13 mouse cellular contexts compared by ENCODE assay signal in the genomic region with DNA sequence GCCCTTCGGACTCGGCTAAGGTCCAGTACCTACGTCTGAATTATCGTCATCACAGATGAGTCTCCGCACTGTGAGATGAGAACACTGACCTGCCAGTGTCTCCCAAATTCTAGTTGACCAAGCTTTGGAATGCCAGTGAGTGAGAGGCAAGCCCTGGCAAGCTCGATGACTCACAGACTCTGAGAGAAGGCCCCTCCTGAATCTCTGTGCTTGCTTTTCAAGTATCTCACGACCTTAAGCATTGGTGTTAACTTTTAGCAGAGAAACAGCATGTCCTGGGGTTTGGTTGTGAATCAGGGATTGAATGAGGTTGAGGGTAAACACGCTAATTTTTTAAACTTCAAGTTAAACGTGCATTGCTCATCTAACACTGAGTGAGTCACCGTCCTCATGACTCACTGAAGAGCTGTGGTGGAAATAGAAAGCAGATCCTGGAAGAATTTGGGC. TPM values are rescaled to one million over a fixed set of nuclear protein-coding genes. Genes with fewer than 3 reads are reported as not detected.
DNase-seq lines count a peak whose midpoint lies in the region; ATAC-seq and TF ChIP-seq lines count a peak whose summit lies in the region.
"Had no signal": no experiment of that assay in that cellular context is flagged by ENCODE, and none has a peak within 500 bp of the region (broad histone marks: within the 10 kb centered on the region; RNA-seq: fewer than 3 reads in every experiment).

No protein-coding gene starts in this region.

- DNase-seq in right cerebral cortex, adult 18-20 months, result peak; percentile 52
- DNase-seq in right cerebral cortex, postnatal 10 days (ENCODE audit: low spot score in 2 of 2), result no peak
- DNase-seq in Patski (ENCODE audit: low read depth, low spot score), result peak; percentile 72
- peak; percentile 88 for DNase-seq in brain, adult 2 months (ENCODE audit: low read depth, low spot score)
- DNase-seq in stomach, postnatal 0 days (ENCODE audit: low spot score), result no peak
- no peak for DNase-seq in layer of hippocampus, adult 9-10 months (ENCODE audit: low spot score)
- DNase-seq in liver, postnatal 0 days, result no peak
- DNase-seq: cerebellum, adult 9-11 months; heart, postnatal 10 days had no signal

- in situ Hi-C loops in Patski (cut with MboI; ENCODE audit: low pct_unique_long_range_greater_than_20kb), result no loop called here

- H3K27me3 ChIP-seq in Patski, result no peaks in the 10 kb centered on the region
- no peaks in the 10 kb centered on the region for H3K27me3 ChIP-seq in stomach, postnatal 0 days (ENCODE audit: control insufficient read depth, insufficient read depth, low read length)
- peaks cover 6% of the 10 kb centered on the region; the same call in 1 of the 2 replicates for H3K27me3 ChIP-seq in liver, postnatal 0 days (ENCODE audit: insufficient read depth, low read length)
- H3K27me3 ChIP-seq in midbrain, embryonic 16.5 days (ENCODE audit: control insufficient read depth, insufficient read depth, low read depth, low read length), result no peaks in the 10 kb centered on the region

- H3K4me1 ChIP-seq in stomach, postnatal 0 days (replicated peaks; ENCODE audit: control insufficient read depth, insufficient read depth), result no peaks in the 10 kb centered on the region
- no peaks in the 10 kb centered on the region for H3K4me1 ChIP-seq in liver, postnatal 0 days (ENCODE audit: insufficient read depth)
- H3K4me1 ChIP-seq in midbrain, embryonic 16.5 days (ENCODE audit: control insufficient read depth, insufficient read depth, low read length), result no peaks in the 10 kb centered on the region
- H3K4me1 ChIP-seq: liver, embryonic 15.5 days had no signal

- CTCF ChIA-PET in Patski (lab: Charles Lee), result interaction anchor here (1.9 kb wide), 1 partner anchor 10 kb away, joined by 5 read pairs; no protein-coding TSS in a partner anchor

- peak overlapping the region; percentile 67; the same call in 1 of the 2 replicates for H3K27ac ChIP-seq in stomach, postnatal 0 days (replicated peaks)
- H3K27ac ChIP-seq in liver, postnatal 0 days (ENCODE audit: low read depth), result no peak overlapping the region
- no peak overlapping the region for H3K27ac ChIP-seq in midbrain, embryonic 16.5 days (ENCODE audit: low read length)
- H3K27ac ChIP-seq: hindbrain, postnatal 0 days; liver, embryonic 15.5 days had no signal

- no peaks in the 10 kb centered on the region for H3K9me3 ChIP-seq in stomach, postnatal 0 days (ENCODE audit: control insufficient read depth, low read length)
- H3K9me3 ChIP-seq in liver, postnatal 0 days (ENCODE audit: low read length), result no peaks in the 10 kb centered on the region
- no peaks in the 10 kb centered on the region for H3K9me3 ChIP-seq in midbrain, embryonic 16.5 days (replicated peaks; ENCODE audit: control insufficient read depth, low read length, poor library complexity, severe bottlenecking)
- H3K9me3 ChIP-seq: liver, embryonic 15.5 days had no signal

- POLR2A ChIA-PET in Patski (lab: Charles Lee), result no interaction called here

- ATAC-seq in Patski, result peak; percentile 95
- peak; percentile 69; the same call in 1 of the 2 replicates for ATAC-seq in stomach, postnatal 0 days (ENCODE audit: low FRiP score, low TSS enrichment)
- ATAC-seq in liver, postnatal 0 days, result no peak
- ATAC-seq in midbrain, embryonic 16.5 days, result no peak
- ATAC-seq: forebrain, embryonic 14.5 days; hindbrain, postnatal 0 days had no signal

- no peak overlapping the region for H3K4me2 ChIP-seq in stomach, postnatal 0 days (replicated peaks; ENCODE audit: low read depth)
- no peak overlapping the region for H3K4me2 ChIP-seq in liver, postnatal 0 days (ENCODE audit: low read depth, low read length)
- H3K4me2 ChIP-seq in midbrain, embryonic 16.5 days (ENCODE audit: low read length), result no peak overlapping the region
- H3K4me2 ChIP-seq: liver, embryonic 15.5 days had no signal

- H3K4me3 ChIP-seq in stomach, postnatal 0 days (ENCODE audit: low read depth, low read length), result no peak overlapping the region
- no peak overlapping the region for H3K4me3 ChIP-seq in liver, postnatal 0 days (ENCODE audit: low read depth, low read length)
- H3K4me3 ChIP-seq in midbrain, embryonic 16.5 days (ENCODE audit: low read depth, low read length), result no peak overlapping the region
- H3K4me3 ChIP-seq: liver, embryonic 15.5 days had no signal

- TF ChIP-seq EP300 in stomach, postnatal 0 days (optimal IDR thresholded peaks at IDR 0.05), result peak; percentile 69
- no peak for TF ChIP-seq EP300 in liver, postnatal 0 days (IDR thresholded peaks at IDR 0.05; ENCODE audit: low read depth)

- 54% methylated on average over 10 of the region's 10 CpGs for WGBS in stomach, postnatal 0 days
- 70% methylated on average over 10 of the region's 10 CpGs for WGBS in liver, postnatal 0 days (ENCODE audit: insufficient replicate concordance)
- WGBS in midbrain, embryonic 16.5 days, result 87% methylated on average over 10 of the region's 10 CpGs

- no peaks in the 10 kb centered on the region for H3K36me3 ChIP-seq in stomach, postnatal 0 days (ENCODE audit: control insufficient read depth, insufficient read depth, low read length)
- H3K36me3 ChIP-seq in liver, postnatal 0 days (replicated peaks; ENCODE audit: insufficient read depth, low read length), result no peaks in the 10 kb centered on the region
- no peaks in the 10 kb centered on the region for H3K36me3 ChIP-seq in midbrain, embryonic 16.5 days (ENCODE audit: control insufficient read depth, insufficient read depth, low read length)
- H3K36me3 ChIP-seq: liver, embryonic 15.5 days had no signal

- no peak for TF ChIP-seq CTCF in Patski (IDR thresholded peaks at IDR 0.05)
- no peak for TF ChIP-seq CTCF in stomach, postnatal 0 days (IDR thresholded peaks at IDR 0.05; ENCODE audit: low read depth)
- no peak for TF ChIP-seq CTCF in liver, postnatal 0 days (IDR thresholded peaks at IDR 0.05; ENCODE audit: low read depth)

- no peak overlapping the region for H3K9ac ChIP-seq in stomach, postnatal 0 days (ENCODE audit: low read length)
- H3K9ac ChIP-seq in liver, postnatal 0 days (replicated peaks), result no peak overlapping the region
- no peak overlapping the region for H3K9ac ChIP-seq in midbrain, embryonic 16.5 days (ENCODE audit: low read depth, low read length)
- H3K9ac ChIP-seq: liver, embryonic 15.5 days had no signal

RNA-seq across cellular contexts. Expression of gene Cd109, which starts 8.0 kb away (rescaled TPM):
- 6.5 TPM for polyA plus RNA-seq in Patski (2021)
- polyA plus RNA-seq in stomach, postnatal 0 days (2015; fragmentation: Nextera tagmentation; extraction: Ambion mirVana), result 13.5 and 13.6 TPM in 2 replicates
- 0.04 TPM in 2 replicates for polyA plus RNA-seq in liver, postnatal 0 days (2015; fragmentation: Nextera tagmentation; extraction: Ambion mirVana)
- polyA plus RNA-seq in midbrain, embryonic 16.5 days (2015; fragmentation: Nextera tagmentation; extraction: Ambion mirVana), result 0.97 and 1.0 TPM in 2 replicates

RNA-seq across cellular contexts. Expression of gene Slc17a5, which starts 35.5 kb away (rescaled TPM):
- 29.9 TPM for polyA plus RNA-seq in Patski (2021)
- polyA plus RNA-seq in stomach, postnatal 0 days (2015; fragmentation: Nextera tagmentation; extraction: Ambion mirVana), result 9.3 and 10.0 TPM in 2 replicates
- 5.2 and 6.2 TPM in 2 replicates for polyA plus RNA-seq in liver, postnatal 0 days (2015; fragmentation: Nextera tagmentation; extraction: Ambion mirVana)
- polyA plus RNA-seq in midbrain, embryonic 16.5 days (2015; fragmentation: Nextera tagmentation; extraction: Ambion mirVana), result 15.9 and 18.5 TPM in 2 replicates

Comparison
In these comparisons a context has a peak if more than half of its experiments do, and no peak if none do; other contexts are left out.
1. DNase-seq: peak in right cerebral cortex, adult 18-20 months (single experiment), Patski (single experiment) and brain, adult 2 months (single experiment); none in right cerebral cortex, postnatal 10 days (0 of 2), stomach, postnatal 0 days (single experiment), layer of hippocampus, adult 9-10 months (single experiment) and liver, postnatal 0 days (single experiment).
2. ATAC-seq: peak in Patski (single experiment) and stomach, postnatal 0 days (single experiment); none in liver, postnatal 0 days (single experiment) and midbrain, embryonic 16.5 days (single experiment).